Mouse (Mus musculus) urinary bladder, adult 2 months (tissue): ENCODE data around the gene Taok1. TPM values are rescaled to one million over a fixed set of nuclear protein-coding genes. Genes with fewer than 3 reads are reported as not detected.
A peak's percentile ranks its signal among the peaks of the same experiment; 100 is the strongest.
"Not testable (repeated sequence)": the region's sequence is repeated elsewhere in the genome, so short reads cannot be mapped to it uniquely, and the experiment has no call there.

ENCODE experiments used
- DNase-seq: peaks from one replicate; pipeline ENCODE4 v3.0.0; 2022; ENCODE audit warnings: low spot score
- polyA plus RNA-seq: library from polyadenylated mRNA; depleted of rRNA; stranded (reverse); fragments of >200 nt; gene quantifications from 2 replicates; pipeline ENCODE4 v1.2.3, GENCODE M21; 2012

Gene Taok1
- polyA plus RNA-seq, 1 experiment: 17.3 TPM

DNA sequence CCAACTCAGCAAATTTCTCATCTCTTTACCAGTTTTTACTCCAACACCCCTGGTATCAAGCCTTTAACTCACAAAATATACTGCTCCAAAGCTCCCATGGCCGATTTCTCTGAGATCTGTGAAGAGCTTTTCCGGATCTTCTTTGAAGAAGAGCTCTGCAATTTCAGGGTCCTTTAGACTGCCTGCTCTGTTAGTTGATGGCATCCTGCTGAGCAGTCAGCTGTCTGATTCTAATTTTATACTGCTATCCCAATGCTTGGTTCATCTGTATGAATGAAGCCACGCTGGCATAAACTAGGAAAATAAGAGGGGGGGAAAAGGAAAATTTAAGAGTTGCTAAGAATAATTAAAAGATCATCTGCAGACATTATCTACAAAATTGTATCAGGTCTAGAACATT lies 22.4 kb downstream of the Taok1 start:
- no peak for DNase-seq

DNA sequence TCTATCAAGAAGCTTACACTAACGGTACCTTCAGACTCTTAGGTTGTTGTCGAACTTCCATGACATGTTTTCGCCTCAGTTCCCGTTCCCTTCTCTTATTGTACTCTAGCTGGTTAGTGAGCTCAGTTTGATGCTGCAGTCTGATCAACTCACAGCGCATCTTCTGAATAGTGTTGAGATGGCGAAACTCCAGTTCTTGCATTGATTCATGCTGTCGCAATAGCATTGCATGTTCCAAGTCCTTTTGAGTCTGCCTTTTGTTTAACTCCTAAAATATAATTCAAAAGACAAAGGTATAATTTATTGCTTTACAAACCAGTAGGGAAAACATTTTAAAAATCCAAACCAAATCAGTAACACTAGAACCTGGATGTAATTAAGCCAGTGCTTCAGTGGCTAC lies 62.4 kb downstream of the Taok1 start:
- no peak for DNase-seq

DNA sequence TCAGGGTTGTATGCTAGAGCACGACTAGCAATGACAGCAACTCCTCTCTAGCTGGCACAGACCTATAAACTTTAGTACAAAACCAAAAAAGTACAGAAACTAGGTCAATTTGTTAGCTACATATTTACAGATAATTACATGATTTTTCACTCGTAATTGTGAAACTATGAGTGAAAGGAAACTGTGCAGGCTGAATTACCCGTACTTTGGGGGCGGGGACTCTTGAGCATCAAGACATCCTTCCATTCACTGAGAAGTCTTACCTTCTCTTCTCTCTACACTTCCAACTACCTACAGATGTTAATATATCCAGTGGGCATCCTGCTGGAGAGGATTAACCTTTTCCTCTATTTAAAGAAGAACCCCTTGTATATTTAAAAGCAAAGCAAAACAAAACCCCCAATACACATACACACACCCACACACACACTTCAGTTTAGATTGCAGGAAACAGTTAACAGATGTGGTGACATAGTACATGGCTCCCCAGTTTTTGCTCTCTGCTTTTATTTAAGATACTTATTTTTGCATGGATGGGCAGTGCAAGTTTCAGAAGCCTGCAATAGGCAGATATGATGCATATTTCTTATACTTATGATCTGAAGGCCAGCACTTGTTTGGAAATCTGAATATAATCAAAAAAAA lies 75.3 kb downstream of the Taok1 start:
- no peak for DNase-seq

DNA sequence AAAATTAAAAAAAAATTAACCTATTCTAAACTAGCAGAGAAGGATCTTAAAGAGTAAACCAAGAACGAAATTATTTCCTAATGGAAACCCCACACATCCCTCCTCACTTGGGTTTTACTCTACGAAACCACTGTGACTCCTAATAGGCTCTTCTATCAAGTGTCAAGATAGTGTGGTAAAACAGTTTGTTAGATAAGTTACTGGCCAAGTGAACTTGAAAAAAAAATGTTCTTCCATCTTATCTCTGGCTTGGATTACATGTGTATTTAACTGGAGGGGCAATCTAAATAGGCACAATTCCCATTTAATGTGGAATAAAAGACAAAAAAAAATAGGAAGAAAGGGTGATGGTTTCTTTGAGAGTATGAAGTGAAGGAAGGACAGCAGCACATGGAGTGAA lies 76.8 kb downstream of the Taok1 start:
- no peak for DNase-seq

DNA sequence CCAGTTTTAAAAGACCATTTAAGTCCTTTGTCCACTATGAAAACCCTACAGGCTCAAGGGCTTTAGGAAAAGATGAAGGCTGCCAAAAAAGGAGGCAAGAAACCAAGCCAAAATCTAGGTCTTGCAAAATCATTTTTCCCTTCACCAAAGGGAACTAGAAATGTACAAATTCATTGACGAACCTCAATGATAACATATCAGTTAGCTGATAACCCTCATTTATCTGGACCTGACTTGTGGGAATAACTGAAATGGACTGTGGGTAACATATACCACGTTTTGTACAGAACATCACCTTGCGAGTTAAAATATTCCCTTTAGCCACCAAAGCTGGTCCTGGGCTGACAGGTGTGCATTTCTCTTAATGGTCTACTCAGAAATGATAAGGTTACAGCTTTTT lies 78.0 kb downstream of the Taok1 start:
- DNase-seq: no peak

DNA sequence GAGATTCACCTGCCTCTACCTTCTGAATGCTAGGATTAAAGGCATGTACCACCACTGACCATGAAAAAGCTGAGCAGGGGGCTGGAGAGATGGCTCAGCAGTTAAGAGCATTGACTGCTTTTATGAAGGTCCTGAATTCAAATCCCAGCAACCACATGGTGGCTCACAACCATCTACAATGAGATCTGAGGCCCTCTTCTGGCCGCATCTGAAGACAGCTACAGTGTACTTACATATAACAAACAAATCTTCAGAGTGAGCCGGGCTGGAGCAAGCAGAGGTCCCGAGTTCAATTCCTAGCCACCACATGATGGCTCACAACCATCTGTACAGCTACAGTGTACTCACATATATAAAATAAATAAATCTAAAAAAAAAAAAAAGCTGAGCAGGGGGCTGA lies 79.2 kb downstream of the Taok1 start:
- DNase-seq: not testable (repeated sequence)

DNA sequence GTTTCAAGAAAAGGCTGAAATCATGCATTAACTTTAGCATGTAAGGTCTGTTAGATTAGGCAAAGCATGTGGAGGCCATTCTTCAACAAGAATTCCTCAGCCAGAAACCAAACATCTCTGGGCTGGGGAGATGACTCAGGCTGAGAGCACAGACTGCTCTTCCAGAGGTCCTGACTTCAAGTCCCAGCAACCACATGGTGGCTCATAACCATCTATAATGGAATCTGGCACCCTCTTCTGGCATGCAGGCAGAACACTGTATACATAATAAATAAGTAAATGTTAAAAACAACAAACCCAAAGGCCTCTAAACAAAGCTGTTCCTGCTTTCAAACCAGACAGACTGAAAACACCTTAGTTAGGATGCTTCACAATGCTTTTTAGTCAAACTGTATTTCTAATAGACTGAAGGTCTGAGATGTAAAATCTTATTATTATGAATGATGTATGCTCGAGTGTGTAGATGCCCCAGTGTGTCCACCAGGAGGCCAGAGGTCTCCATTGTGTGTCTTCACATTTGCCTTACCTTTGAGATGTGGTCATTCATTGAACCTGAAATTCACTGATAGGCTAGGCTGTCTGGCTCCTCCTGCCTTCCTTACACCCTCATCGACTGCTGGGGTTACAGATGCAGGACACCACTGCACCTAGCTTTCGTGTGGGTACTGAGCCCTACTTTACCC lies 81.7 kb downstream of the Taok1 start:
- no peak for DNase-seq

DNA sequence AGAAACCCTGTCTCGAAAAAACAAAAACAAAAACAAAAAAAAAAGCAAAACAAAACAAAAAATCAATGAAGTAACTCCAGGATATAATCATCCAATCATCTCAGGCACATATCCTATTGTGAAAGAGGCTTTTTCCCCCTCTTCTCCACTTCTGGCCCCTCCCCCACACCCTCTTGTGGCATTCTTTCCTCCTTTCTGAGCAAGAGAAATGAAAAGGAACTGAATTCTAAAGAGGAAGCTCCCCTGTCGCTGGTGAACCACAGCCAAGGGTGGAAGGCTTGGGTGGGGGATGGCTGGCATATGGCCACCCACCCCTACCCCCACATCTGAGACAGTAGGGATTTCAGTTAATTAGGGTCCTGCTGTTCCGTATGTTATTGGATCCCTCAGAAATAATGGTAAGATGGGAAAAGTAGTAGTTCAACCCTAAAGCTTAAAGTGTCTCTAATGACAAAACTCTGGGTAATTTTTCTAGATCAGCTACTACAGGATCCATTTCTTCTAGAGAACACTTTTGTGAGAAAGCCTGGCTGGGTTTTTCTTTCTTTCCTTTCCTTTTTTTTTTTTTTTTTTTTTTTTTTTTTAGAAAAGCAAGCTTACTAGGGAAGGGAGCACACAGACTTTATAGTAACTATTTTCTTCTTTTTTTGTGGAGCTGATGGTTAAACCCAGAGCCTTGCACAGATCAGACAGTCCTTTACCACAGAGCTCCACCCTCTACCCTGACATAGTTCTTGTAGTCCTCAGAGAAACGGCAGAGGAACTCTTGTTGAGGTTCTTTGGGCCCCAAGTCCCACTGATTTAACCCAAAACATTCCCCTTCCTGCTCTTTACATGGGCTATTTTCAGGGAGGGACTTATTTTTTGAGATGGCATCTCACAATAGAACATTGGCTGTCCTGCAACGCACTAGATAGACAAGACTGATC lies 86.8 kb downstream of the Taok1 start:
- DNase-seq: no peak

DNA sequence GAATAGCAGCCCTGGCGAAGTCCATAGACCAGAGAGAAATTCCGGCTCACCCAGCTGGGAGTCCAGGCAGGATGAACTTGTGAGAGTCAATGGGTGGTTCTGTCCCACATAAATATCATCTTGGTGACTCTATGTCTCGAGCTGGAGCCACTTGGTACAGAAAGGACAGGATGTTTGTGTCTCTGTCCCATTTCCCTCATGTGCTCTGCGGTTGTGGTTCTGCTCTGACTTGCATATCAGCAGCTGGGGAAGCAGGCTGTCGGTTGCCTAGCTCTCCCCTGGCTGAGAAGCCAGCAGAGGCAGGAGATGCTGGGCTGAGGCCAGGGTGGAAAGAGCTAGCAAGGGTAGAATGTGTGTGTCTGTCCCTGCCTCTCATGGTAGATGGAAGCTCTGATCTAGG lies 88.6 kb downstream of the Taok1 start, which contains the start of gene Gm10392:
Gm10392 (minus strand) TSS at position 156 of the 400 bp plus-strand sequence.
- DNase-seq: no peak

DNA sequence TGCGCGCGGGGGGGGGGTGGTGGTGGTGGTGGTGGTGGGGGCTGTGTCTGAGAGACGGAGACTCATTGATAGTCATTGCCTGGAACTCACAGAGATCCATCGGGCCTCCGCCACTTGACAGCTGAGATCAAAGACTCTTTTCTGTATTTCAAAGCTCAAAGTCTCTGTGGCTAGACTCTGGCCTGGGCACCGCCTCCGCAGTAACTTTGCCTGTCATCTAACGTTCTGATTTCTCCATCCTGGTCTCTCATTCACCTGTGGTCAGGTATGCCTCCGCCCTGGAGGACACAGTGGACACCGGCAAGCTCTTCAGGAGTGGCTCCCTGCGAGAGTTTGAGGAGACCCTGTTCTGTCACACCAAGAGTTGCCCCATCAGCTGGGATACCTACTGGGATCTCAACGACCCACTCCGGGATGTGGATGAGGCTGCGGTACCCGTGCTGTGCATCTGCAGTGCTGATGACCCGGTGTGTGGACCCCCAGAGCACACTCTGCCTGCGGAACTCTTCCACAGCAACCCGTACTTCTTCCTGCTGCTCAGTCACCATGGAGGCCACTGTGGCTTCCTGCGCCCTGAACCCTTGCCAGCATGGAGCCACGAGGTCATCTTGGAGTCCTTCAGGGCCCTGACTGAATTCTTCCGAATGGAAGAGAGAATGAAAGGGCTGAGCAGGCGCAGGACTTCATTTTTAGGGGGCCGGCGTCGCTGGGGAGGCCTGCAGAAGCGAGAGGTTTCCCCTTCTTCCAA lies 89.4 kb downstream of the Taok1 start:
- DNase-seq: no peak

DNA sequence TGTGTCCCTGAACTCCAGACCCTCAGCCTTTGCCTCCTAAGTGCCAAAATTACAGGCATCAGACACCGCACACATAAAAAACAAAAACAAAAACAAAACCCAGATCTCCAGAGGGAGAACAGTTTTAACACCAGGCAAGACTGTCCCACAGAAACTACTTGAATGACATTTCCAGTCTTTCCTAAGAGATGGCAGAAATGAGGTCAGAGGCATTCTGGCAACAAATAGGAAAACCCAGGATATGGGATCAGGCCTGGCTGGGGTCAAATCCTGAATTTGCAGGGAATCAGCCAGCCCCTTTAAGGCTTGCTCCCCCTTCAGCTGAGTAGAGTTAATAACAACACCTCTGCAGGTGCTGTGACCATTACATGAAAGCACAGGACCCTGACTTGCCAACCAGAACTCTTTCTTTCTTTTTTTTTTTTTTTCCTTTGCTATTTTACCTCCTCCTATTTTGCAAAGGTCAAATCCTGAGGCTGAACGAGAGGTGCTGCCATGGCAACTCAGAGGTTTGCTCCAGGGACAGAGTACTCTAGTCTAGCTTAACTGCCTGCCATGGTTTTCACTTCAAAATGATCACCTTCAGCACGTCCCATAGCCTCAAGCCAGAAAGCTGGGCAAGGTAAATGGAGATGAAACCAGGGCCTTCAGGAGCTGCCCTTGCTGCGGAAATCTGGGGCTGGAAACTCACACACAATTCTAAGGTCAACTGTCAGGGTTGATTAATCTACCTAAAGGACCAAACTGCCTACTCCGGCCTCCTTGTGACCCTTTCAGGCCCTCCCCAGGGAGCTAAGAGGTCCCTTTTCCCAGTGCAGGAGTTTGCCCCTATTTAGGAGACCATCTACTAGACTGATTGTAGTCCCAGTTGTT lies 90.8 kb downstream of the Taok1 start:
- no peak for DNase-seq

DNA sequence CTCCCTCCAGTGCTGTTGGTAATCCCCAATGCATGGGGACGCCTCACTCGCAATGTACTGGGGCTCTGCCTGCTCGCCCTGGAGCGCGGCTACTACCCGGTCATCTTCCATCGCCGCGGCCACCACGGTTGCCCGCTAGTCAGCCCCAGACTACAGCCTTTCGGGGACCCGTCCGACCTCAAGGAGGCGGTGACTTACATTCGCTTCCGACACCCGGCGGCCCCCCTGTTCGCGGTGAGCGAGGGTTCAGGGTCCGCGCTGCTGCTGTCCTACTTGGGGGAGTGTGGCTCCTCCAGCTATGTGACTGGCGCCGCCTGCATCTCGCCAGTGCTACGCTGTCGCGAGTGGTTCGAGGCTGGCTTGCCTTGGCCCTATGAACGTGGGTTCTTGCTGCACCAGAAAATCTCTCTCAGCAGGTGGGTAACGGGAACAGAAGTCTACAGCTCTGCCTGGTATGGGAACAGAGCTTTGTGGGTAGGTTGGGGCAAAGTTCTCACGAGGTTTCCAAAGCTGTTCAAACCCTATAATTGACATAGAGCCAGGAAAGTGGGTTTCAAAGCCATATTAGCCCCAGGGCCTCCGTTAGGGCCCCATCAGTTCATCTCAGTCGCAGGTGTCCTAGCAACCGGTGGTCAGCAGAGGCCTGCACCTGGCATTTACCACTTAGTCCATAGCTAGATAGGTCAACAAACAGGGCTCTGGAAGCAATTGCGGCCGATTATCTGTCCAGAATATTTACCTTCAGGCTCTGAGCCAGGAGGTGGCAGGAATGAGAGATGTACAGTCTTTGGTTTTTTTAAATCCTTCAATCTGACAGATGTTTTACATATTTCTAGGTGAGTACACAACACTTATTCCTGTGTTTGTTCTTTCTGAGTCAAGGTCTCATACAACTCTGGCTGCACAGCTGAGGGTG lies 91.7 kb downstream of the Taok1 start, which contains the start of gene Trp53i13:
Trp53i13 (minus strand) TSS at position 344 of the 916 bp plus-strand sequence.
- no peak for DNase-seq

DNA sequence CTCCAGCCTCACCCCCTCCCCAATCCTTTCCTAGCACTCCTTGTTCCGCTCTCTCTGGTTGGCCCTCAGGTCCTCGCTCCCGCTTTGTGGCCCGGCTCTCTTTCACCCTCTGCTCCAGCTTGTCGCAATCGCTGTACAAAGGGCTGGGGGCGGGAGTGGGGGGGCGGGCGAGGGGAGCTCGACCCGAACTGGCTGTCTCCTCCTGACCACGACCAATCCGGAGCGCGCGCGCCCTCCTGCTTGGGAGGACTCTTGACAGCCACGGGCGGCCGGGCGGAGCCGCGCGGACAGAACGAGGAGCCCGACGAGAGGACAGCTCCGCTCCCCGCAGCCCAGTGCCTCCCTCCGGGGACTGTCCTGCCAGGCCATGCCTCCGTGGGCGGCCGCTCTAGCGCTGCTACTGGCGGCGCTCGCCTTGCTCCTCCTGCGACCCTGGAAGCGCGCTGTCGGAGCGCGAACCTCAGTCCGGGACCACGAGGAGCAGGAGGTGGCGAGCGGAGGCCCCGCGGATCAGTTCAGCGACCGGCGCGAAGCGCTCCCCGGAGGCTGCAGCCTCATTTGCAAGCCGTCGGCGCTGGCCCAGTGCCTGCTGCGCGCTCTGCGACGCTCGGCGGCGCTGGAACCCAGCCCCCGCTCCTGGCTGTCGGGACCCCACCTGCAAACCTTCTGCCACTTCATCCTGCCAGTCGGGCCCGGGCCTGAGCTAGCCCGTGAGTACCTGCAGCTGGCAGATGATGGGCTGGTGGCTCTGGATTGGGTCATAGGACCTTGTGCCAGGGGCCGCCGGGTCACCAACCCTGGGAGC lies 92.6 kb downstream of the Taok1 start, which contains the start of gene Abhd15:
Abhd15 (plus strand) TSS at position 290 of the 805 bp plus-strand sequence.
- DNase-seq: peak; percentile 77

DNA sequence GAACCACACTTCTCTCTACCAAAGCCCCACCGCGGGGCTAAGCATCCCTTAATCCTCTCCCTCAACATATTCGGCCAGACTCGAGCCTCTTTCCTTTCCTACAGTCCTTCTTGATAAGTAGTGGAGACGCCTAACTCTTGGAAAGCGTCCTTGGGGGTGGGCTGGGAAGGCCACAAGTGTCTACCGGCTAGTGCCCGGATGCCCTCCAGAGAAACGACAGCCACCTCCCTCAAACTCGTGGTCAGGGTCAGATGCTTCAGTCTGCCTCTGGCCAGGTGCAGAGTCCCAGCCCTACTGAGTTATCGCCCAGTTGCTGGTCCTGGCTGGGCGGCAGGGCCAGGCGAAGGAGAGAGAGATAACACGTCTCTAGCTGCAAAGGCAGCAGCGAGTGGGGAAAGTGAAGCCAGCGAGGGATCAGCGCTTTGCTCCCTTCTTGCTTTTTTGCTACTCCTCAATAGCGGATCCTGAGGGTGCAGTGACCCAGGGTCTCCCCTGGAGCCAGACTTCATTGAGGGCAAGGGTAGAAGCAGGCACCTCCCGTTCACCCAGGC lies 93.3 kb downstream of the Taok1 start:
- DNase-seq: no peak

DNA sequence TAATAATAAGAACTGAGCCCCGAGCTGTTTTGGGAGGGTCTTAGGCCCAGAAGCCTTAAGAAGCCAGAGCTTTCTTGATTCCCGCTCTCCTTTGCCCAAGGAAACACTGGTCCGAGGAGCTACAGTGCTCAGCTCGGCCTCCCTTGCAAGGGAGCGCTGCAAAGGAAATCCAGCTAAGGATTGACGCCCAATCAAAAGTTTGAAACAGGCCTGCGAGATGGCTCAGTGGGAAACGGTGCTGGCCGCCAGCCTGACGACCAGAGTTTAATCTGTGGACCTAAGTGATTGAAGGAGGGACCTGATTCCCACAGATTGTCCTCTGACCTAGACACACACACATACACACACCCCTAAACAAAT lies 93.8 kb downstream of the Taok1 start:
- DNase-seq: no peak

DNA sequence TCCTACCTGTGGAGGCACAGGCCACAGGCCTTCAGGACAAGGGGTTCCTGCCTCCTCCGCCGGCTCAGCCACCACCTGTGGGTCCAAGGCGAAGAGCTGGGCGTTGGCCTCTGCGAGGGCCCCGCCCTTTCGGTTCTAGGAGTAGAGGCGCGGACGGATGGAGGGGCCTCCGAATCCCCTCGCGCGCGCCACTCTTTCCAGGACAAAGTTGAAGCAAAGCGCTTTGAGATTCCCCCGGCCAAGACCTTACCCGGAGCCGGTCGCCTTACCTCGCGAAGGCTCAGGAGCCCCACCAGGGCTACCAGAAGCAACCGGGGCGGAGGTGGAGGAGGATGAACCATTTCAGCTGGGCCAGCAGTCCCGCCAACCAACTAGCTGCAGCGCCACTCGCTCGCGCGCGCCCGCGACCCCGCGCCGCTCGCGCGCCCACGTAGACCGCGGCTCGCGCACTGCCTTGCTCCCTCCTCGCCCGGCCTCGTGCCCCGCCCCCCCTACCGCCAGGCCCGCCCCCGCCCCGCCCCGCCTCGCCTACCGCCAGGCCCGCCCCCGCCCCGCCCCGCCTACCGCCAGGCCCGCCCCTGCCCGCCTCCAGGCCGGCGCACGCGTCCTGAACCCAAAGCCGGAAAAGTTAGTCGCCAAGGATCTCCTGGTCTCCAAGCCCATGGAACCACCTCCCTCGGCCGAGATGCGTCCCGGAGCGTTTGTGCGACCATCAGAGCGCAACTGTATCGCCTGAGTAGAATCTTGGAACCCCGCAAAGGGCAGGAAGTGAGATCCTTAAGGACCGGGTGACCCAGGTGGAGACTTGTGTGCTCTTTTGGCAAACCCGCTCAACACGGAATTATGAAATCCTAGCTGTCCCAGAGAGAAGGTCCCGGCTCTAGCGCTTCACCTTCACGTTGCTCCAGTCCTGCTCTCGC lies 94.5 kb downstream of the Taok1 start:
- DNase-seq: peak; percentile 73

DNA sequence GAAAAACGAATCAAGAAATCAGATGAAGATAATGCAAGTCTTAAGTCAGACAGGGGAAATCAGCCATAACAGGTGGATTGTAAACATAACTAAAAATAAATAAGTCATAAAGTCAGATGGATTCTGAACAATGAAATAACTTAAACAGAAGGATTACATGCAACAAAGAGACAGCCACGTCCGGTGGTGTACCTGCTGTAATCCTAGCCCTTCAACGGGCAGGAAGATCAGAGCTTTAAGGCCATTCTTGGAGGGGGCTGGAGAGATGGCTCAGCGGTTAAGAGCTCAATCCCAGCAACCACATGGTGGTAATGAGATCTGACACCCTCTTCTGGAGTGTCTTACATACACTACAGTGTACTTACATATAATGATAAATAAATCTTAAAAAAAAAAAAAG lies 96.3 kb downstream of the Taok1 start:
- no peak for DNase-seq
